Mouse (Mus musculus) limb, embryonic 11.5 days (tissue): ENCODE data around the gene Smarcc1. TPM values are rescaled to one million over a fixed set of nuclear protein-coding genes. Genes with fewer than 3 reads are reported as not detected.

Source experiments
- ATAC-seq: fragments of 200-750 bp; cut with Nextera tagmentation; 2 replicates; pipeline ENCODE4 v1.8.0; 2017; ENCODE audit warnings: low read depth; ENCODE audit not compliant: insufficient number of reproducible peaks, low FRiP score, low TSS enrichment
- DNase-seq: peaks from one replicate; pipeline ENCODE4 v3.0.0-alpha.2; 2015; ENCODE audit warnings: low spot score
- H3K27ac ChIP-seq: fragments of 300-500 bp; sonication (generic); replicated peaks from 2 replicates; pipeline ENCODE4 v1.5.1; 2014; ENCODE audit warnings: low read depth, mild to moderate bottlenecking, low read length
- H3K27me3 ChIP-seq: fragments of 300-500 bp; sonication (generic); 2 replicates; pipeline ENCODE4 v1.6.1; 2014; ENCODE audit warnings: mild to moderate bottlenecking, low read length, mixed read lengths; ENCODE audit not compliant: control insufficient read depth, insufficient read depth
- H3K36me3 ChIP-seq: fragments of 300-500 bp; sonication (generic); 2 replicates; pipeline ENCODE4 v1.6.1; 2014; ENCODE audit warnings: mild to moderate bottlenecking, low read length, moderate library complexity, mixed read lengths; ENCODE audit not compliant: control insufficient read depth, insufficient read depth
- H3K4me1 ChIP-seq: fragments of 300-500 bp; sonication (generic); 2 replicates; pipeline ENCODE4 v1.6.1; 2014; ENCODE audit warnings: low read length, mixed read lengths; ENCODE audit not compliant: control insufficient read depth, insufficient read depth
- H3K4me2 ChIP-seq: fragments of 300-500 bp; sonication (generic); 2 replicates; pipeline ENCODE4 v1.6.1; 2014; ENCODE audit warnings: low read depth, mild to moderate bottlenecking, moderate library complexity; ENCODE audit not compliant: severe bottlenecking
- H3K4me3 ChIP-seq: fragments of 300-500 bp; sonication (generic); 2 replicates; pipeline ENCODE4 v1.5.1; 2014; ENCODE audit warnings: low read depth, low read length
- H3K9ac ChIP-seq: fragments of 300-500 bp; sonication (generic); 2 replicates; pipeline ENCODE4 v1.6.1; 2014; ENCODE audit warnings: mild to moderate bottlenecking, low read length
- H3K9me3 ChIP-seq: fragments of 300-500 bp; sonication (generic); 2 replicates; pipeline ENCODE4 v1.6.1; 2016; ENCODE audit warnings: low read length; ENCODE audit not compliant: control insufficient read depth
- WGBS: fragments of 180-500 bp; shearing (Covaris S2); extraction: QIAGEN DNeasy Blood & Tissue Kit; methylation state at CpG from one replicate; pipeline ENCODE4 v1.1.7; 2014; 5-methylcytosine and 5-hydroxymethylcytosine counted together
- polyA plus RNA-seq: library from polyadenylated mRNA; unstranded; fragments of >200 nt; fragmentation: Nextera tagmentation; extraction: Ambion mirVana; gene quantifications from 2 replicates; pipeline ENCODE4 v1.2.1, GENCODE M21; 2014

Smarcc1 gene
- polyA plus RNA-seq, 1 experiment from 2014 or later: 217 TPM

DNA sequence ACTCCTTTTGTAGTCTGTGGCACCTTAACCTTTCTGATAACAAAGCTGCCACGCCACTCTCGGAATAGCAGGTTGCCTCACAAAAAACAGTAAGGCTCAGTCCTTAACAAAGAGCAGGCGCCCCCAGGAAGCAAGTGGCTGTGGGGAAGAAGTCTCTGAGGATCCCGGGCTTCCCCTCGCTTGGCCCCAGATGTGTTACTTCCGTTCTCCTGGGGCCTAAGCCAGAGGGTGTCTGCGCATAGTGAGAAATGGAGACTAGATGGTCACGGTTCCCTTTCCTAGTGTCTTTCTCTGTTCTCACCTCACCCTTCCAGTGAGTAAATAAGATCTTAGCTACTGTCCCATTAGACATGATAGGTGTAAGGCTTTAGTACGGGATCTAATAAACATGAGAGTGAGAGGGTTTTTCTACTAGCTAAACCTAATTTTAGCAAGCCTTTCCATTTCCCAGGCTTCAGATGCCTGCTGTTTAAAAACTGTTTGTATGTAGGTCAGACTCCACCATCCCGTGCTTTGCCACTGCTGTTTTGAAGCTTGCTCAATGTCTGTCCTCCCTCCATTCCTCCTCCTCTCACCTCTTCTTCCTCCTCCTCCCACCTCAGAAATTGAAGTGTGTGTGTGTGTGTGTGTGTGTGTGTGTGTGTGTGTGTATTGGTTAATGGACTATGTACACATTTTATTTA is 112.2 kb downstream of the Smarcc1 start:
- H3K27me3 ChIP-seq: no peaks in the 10 kb centered on the region
- no peak overlapping the region for H3K9ac ChIP-seq
- no peak overlapping the region for H3K4me2 ChIP-seq
- 88% methylated on average over 10 of the region's 10 CpGs for WGBS
- peaks cover 32% of the 10 kb centered on the region for H3K36me3 ChIP-seq
- ATAC-seq (no peak), DNase-seq (no peak)
- no peaks in the 10 kb centered on the region for H3K4me1 ChIP-seq
- no peak overlapping the region for H3K4me3 ChIP-seq
- H3K27ac ChIP-seq: no peak overlapping the region
- no peaks in the 10 kb centered on the region for H3K9me3 ChIP-seq

DNA sequence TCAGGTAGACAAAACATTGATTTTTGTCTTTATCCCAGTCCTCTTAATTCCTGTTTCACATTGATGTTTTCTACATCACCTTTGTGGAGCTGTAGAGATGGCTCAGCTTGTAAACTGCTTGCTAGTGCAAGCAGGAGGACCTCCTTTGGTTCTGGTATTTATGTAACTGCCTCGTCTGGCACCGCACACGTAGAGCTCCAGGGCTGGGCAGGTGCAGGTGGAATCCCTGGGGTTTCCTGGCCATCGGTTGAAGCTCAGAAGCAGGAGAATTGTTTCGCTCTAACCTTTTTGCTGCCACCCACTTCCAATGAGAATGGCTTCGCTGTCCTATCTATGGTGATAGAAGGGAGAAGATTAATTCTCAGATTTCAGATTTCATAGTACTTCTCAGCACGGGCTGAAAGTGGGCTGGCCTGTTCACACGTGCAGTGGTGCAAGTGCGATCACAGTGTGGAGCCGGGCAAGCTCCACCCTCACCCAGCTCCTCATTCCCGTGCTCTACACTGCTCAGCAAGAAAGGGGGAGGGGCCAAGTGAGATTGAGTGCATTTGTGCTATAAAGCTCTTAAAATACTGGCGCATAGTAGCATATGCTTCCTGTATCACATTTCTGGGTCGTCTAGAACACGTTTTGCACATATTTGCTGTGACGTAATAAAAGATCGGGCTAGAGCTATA is 113.0 kb downstream of the Smarcc1 start:
- no peaks in the 10 kb centered on the region for H3K27me3 ChIP-seq
- DNase-seq (no peak), ATAC-seq (no peak)
- H3K27ac ChIP-seq: no peak overlapping the region
- no peaks in the 10 kb centered on the region for H3K4me1 ChIP-seq
- H3K9ac ChIP-seq: no peak overlapping the region
- no peak overlapping the region for H3K4me3 ChIP-seq
- H3K4me2 ChIP-seq: no peak overlapping the region
- 89% methylated on average over 16 of the region's 16 CpGs for WGBS
- peaks cover 35% of the 10 kb centered on the region for H3K36me3 ChIP-seq
- H3K9me3 ChIP-seq: no peaks in the 10 kb centered on the region

GRCm38 (mm10) chr9:110234962-110235361 is 117.5 kb downstream of the Smarcc1 start:
- Histone ChIP-seq H3K9ac (no peak overlapping the region), H3K27me3 (no peaks in the 10 kb centered on the region), H3K9me3 (no peaks in the 10 kb centered on the region), H3K36me3 (peaks cover 33% of the 10 kb centered on the region), H3K4me2 (no peak overlapping the region), H3K27ac (no peak overlapping the region), H3K4me1 (no peaks in the 10 kb centered on the region), H3K4me3 (no peak overlapping the region)
- ATAC-seq (no peak), DNase-seq (no peak)
- WGBS: 95% methylated on average over 6 of the region's 6 CpGs

- no peak within 1 kb of the TSS for H3K27ac ChIP-seq
- H3K36me3 ChIP-seq: peaks cover 5% of the 10 kb centered on the region; the same call in 1 of the 2 replicates
- DNase-seq (no peak), ATAC-seq (no peak)
- H3K9ac ChIP-seq: no peak within 1 kb of the TSS
- no peaks in the 10 kb centered on the region for H3K9me3 ChIP-seq
- 83% methylated on average over 7 of the region's 7 CpGs for WGBS
- peaks cover 7% of the 10 kb centered on the region for H3K4me1 ChIP-seq
- H3K4me3 ChIP-seq: peak within 1 kb of the TSS; percentile 46
- H3K4me2 ChIP-seq: peak within 1 kb of the TSS; percentile 99
- H3K27me3 ChIP-seq: peaks cover 24% of the 10 kb centered on the region
Observed at GRCm38 (mm10) chr9:110243221-110243833, 125.8 kb downstream of the Smarcc1 start, which contains the start of gene Cspg5. TSS of gene Cspg5 (plus strand) at chr9:110243783.

- peaks cover 2% of the 10 kb centered on the region; the same call in 1 of the 2 replicates for H3K36me3 ChIP-seq
- H3K27ac ChIP-seq: no peak overlapping the region
- peak overlapping the region; percentile 99 for H3K4me2 ChIP-seq
- H3K4me3 ChIP-seq: peak overlapping the region; percentile 46
- H3K4me1 ChIP-seq: peaks cover 7% of the 10 kb centered on the region
- DNase-seq: no peak
- 20% methylated on average over 7 of the region's 7 CpGs for WGBS
- no peak for ATAC-seq
- peaks cover 24% of the 10 kb centered on the region for H3K27me3 ChIP-seq
- H3K9me3 ChIP-seq: no peaks in the 10 kb centered on the region
- H3K9ac ChIP-seq: no peak overlapping the region
Observed at GRCm38 (mm10) chr9:110244567-110244888, 127.0 kb downstream of the Smarcc1 start.

GRCm38 (mm10) chr9:110244889-110245589 is 127.5 kb downstream of the Smarcc1 start:
- Histone ChIP-seq H3K4me3 (peak overlapping the region; percentile 46), H3K4me2 (peak overlapping the region; percentile 99), H3K27me3 (peaks cover 24% of the 10 kb centered on the region), H3K36me3 (peaks cover 2% of the 10 kb centered on the region; the same call in 1 of the 2 replicates), H3K9ac (peak overlapping the region; percentile 27), H3K9me3 (no peaks in the 10 kb centered on the region), H3K4me1 (peaks cover 10% of the 10 kb centered on the region), H3K27ac (no peak overlapping the region)
- DNase-seq (peak; percentile 54), ATAC-seq (no peak; the same call in 1 of the 2 replicates)
- WGBS: 1% methylated on average over 75 of the region's 93 CpGs

DNA sequence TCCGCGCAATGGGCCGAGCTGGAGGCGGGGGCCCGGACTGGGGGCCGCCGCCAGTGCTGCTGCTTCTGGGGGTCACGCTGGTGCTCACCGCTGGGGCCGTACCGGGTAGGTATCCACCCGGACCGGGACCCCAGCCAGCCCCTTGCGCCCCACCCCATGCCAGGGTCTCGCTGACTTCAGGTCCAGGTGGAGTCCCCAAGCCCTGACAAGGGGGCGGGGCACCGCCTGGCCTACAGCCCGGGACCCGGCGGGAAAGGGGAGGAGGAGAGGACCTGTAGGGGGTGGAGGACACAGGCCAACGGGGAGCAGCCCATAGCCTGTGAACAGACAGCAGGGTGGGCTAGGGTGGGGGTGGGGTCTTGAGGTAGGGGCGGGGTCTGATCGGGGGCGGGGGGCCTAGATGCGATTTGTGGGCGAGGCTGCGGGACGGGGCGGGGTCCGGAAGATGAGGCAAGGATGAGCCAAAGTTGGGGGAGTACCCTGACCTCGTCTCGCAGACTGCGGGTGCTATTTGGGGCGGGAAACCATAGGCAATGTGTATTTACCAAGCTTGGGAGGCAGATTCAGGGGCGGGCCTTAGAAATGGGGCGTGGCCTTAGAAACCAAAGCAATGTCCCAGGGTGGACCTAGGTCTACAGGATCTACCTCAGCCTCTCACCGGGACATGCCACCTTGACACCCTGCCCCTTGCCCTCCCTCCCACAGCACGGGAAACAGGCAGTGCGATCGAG is 128.2 kb downstream of the Smarcc1 start:
- peak; percentile 69 for DNase-seq
- 2% methylated on average over 23 of the region's 40 CpGs for WGBS

GRCm38 (mm10) chr9:110246321-110246640 is 128.8 kb downstream of the Smarcc1 start:
- peaks cover 10% of the 10 kb centered on the region for H3K4me1 ChIP-seq
- H3K36me3 ChIP-seq: no peaks in the 10 kb centered on the region
- H3K9me3 ChIP-seq: no peaks in the 10 kb centered on the region
- H3K9ac ChIP-seq: no peak overlapping the region
- WGBS: 40% methylated on average over 13 of the region's 13 CpGs
- DNase-seq (no peak), ATAC-seq (peak; percentile 31; the same call in 1 of the 2 replicates)
- H3K27me3 ChIP-seq: peaks cover 24% of the 10 kb centered on the region
- H3K4me2 ChIP-seq: peak overlapping the region; percentile 99
- H3K4me3 ChIP-seq: peak overlapping the region; percentile 46
- H3K27ac ChIP-seq: no peak overlapping the region

More for the DNA sequence above, 128.2 kb downstream of the Smarcc1 start:
- peak; percentile 76 for ATAC-seq
- H3K4me3 ChIP-seq: peak overlapping the region; percentile 46
- H3K9me3 ChIP-seq: no peaks in the 10 kb centered on the region
- peaks cover 10% of the 10 kb centered on the region for H3K4me1 ChIP-seq
- peaks cover 24% of the 10 kb centered on the region for H3K27me3 ChIP-seq
- H3K9ac ChIP-seq: peak overlapping the region; percentile 27; the same call in 1 of the 2 replicates
- H3K36me3 ChIP-seq: peaks cover 2% of the 10 kb centered on the region; the same call in 1 of the 2 replicates
- peak overlapping the region; percentile 99 for H3K4me2 ChIP-seq
- H3K27ac ChIP-seq: no peak overlapping the region
